Mouse (Mus musculus): ENCODE results near the gene Srsf11.

The Srsf11 gene

DNA sequence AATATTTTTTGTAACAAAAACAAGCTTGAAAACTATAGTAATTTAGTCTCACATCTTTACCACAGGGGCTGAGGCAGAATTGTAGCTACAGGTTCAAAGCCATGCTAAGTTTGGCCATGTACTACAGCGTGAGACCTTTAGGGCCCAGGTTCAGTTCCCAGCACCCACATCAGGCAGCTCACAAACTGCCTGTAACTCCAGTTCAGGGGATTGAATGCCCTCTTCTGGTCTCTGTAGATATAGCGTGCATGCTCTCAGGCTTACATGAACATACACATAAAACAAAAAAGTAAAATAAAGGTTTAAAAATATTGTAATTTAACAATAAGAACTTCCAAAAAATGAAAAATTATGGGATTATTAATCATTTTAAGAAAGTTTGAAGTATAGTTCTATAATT lies 63.2 kb downstream of the Srsf11 start:
- no peak for DNase-seq

GRCm38 (mm10) chr3:157971151-157971550 lies 65.3 kb downstream of the Srsf11 start:
- DNase-seq, result no peak
